Mouse (Mus musculus) mammary gland, adult 2 months (tissue): ENCODE results near the gene Tmem59. TPM values are rescaled to one million over a fixed set of nuclear protein-coding genes. Genes with fewer than 3 reads are reported as not detected.

Experiments used
- polyA plus RNA-seq: library from polyadenylated mRNA; depleted of rRNA; stranded (reverse); fragments of >200 nt; gene quantifications from 2 replicates; pipeline ENCODE4 v1.2.3, GENCODE M21; 2012; ENCODE audit warnings: low replicate concordance; rRNA removed

The Tmem59 gene
- 262 and 291 TPM in 2 replicates for polyA plus RNA-seq

DNA sequence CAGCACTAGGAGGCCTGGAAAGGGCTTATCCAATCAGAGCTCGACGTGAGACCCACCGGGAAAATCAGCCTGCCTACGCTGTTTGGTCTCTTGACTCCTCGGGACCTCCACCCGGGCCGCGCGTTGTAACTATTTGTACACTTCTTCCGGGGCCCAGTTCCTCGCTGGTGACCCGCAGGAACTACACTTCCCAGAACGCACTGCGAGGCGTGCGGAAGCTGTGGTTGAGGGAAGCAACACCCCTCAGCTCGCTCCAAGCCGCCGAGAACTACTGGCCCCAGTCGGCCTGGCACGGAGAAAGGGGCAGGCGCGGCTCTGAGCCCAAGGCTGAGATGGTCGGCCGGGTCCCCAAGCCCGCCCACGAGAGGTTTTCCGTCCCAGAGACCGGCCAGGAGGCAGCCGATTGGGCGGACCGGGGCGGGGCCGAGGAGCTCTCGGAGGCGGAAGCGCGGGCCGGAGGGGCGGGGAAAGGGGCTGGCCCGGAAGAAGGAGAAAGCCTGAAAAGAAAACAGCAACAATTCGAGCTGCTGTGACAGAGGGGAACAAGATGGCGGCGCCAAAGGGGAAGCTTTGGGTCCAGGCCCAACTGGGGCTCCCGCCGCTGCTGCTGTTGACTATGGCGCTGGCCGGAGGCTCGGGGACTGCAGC lies at the start of gene Tmem59:
Gene Tmem59, plus strand, starts transcription at position 218 of the 648 bp plus-strand sequence.

DNA sequence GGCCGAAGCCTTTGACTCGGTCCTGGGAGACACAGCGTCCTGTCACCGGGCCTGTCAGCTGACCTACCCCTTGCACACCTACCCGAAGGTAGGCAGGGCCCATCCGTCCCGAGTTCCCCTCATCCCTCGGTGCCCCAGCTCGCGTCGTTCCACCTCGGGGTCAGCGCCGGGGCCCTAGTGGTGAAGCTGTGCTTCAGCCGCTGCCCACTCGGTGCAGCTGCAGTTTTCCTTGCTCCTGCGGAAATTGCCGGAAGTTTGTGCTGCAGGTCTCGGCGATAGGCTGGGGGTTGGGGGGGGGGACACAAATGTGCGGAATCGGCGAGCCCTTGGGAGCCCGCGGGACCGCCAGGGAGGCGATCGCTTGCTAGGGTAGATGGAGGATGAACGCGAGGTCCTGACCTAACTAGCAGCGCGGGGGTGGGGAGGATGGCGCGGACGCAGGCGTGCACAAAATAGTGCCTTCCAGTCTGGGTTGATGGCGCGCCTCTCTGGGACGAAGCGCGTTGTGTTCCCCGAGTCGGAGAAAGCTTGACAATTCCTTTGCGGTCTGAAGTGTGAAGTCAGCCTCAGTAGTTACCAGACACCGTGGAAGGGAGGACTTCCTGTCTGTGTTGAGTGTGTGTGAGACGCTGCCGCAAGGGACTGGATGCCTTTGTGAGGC lies 761 bp downstream of the Tmem59 start, which contains the start of gene Tceanc2:
Gene Tceanc2, minus strand, starts transcription at position 287 of the 661 bp plus-strand sequence.

GRCm38 (mm10) chr4:107208880-107209279 lies 30.7 kb downstream of the Tmem59 start, which contains the start of gene Ldlrad1:
Gene Ldlrad1, plus strand, starts transcription at chr4:107209180.

Other genes with a start within 250 kb of the Tmem59 start
- gene Mrpl37, start 111.5 kb upstream of the Tmem59 start, polyA plus RNA-seq = 66.8 and 112 TPM in 2 replicates
- 10.7 and 10.9 TPM in 2 replicates for gene Cyb5rl, start 111.4 kb upstream of the Tmem59 start, polyA plus RNA-seq
- 0.04 TPM in 1 of 2 replicates, not detected in the other for gene Cdcp2, start 81.5 kb upstream of the Tmem59 start, polyA plus RNA-seq
- 6.4 and 8.3 TPM in 2 replicates for gene Tceanc2, start 717 bp downstream of the Tmem59 start, polyA plus RNA-seq
- 1.2 and 1.9 TPM in 2 replicates for gene Ldlrad1, start 30.8 kb downstream of the Tmem59 start, polyA plus RNA-seq
- gene Lrrc42, start 75.1 kb downstream of the Tmem59 start, polyA plus RNA-seq = 8.1 and 10.7 TPM in 2 replicates
- gene Hspb11, start 75.2 kb downstream of the Tmem59 start, polyA plus RNA-seq = 2.2 and 3.4 TPM in 2 replicates
- gene Dio1, start 128.8 kb downstream of the Tmem59 start, polyA plus RNA-seq = 0.91 TPM in 1 of 2 replicates, not detected in the other
- 27.9 and 58.1 TPM in 2 replicates for gene Yipf1, start 136.0 kb downstream of the Tmem59 start, polyA plus RNA-seq
- gene Ndc1, start 189.4 kb downstream of the Tmem59 start, polyA plus RNA-seq = 22.6 and 46.7 TPM in 2 replicates